Mouse (Mus musculus): ENCODE data around the gene Slc48a1. TPM values are rescaled to one million over a fixed set of nuclear protein-coding genes. Genes with fewer than 3 reads are reported as not detected.

Slc48a1 gene
- polyA plus RNA-seq, 1 experiment from 2014 or later = 69.6 TPM

DNA sequence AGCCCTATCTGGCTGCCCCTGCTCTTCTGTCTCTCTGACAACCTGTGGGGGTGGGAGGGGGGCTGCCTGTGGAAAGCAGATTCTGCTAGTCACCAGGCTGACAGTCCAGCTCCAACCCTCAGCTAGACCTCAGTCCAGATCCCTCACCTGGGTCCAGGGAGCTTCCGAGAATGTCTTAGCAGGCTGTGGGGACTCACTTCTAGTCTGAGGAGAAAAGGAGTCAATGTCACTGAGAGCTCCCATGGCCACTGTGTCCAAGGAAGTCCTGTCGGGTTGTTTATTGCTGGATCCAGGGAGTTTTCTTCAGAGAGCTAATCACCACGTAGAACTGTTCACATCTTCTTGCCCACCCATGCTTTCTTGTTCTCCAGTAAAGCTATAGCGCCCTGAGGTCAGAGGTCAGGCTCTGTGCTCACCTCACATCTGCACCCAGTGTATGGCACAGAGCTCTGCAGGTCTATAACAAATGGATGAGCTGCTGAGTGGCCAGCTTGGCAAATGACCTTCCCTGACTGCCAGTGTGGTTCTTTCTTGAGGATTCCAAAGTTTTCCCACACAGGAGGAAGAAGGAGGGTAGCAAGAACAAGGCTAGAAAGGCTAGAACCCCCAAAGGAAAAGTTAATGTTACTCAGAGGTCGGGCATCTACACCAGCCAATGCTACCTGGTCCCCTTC is 48.4 kb downstream of the Slc48a1 start:
- H3K27ac ChIP-seq (replicated peaks in 1 of 2; ENCODE audit: control insufficient read depth in 1 of 2, insufficient read depth in 1 of 2, low read depth in 2 of 2, low read length in 2 of 2) = peak overlapping the region in 1 of 2 experiments; percentile 85; a peak in 2 of 4 replicates
- no peak for ATAC-seq (ENCODE audit: insufficient number of reproducible peaks, insufficient read depth, low FRiP score, low read depth)
- H3K4me2 ChIP-seq (ENCODE audit: low read length) = peak overlapping the region; percentile 66; the same call in 1 of the 2 replicates
- H3K9me3 ChIP-seq (ENCODE audit: control insufficient read depth, low read length) = no peaks in the 10 kb centered on the region
- 68% methylated on average over 5 of the region's 5 CpGs for WGBS
- no peak overlapping the region for H3K4me3 ChIP-seq (ENCODE audit: control insufficient read depth in 1 of 2, insufficient read depth in 1 of 2, low read depth in 1 of 2, low read length in 2 of 2)
- H3K9ac ChIP-seq (ENCODE audit: low read length) = no peak overlapping the region
- H3K36me3 ChIP-seq (ENCODE audit: control insufficient read depth, insufficient read depth, low read length) = peaks cover 14% of the 10 kb centered on the region
- peaks cover 53 to 82% of the 10 kb centered on the region in 2 experiments for H3K4me1 ChIP-seq (ENCODE audit: control insufficient read depth in 2 of 2, insufficient read depth in 2 of 2, low read length in 2 of 2)
- H3K27me3 ChIP-seq (ENCODE audit: control insufficient read depth, insufficient read depth, low read length) = no peaks in the 10 kb centered on the region

DNA sequence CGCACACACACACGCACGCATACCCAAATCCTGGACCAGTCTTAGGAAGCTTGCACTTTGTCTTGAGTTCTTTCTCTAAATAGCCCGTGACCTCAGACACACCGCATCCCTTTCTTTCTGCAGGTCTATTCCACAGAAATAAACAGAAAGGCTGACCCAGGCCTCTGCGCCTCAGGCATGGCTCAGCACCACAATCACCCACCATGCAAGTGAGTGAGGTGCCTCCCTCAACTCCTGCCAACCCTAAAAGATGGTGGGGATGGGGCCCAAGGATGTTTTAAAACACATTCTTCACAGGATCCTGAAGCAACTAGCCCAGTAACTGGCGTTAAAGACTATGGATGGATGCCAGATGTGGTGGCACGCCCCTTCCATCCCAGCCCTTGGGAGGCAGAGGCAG is 49.1 kb downstream of the Slc48a1 start:
- Histone ChIP-seq H3K9ac (ENCODE audit: low read length) (no peak overlapping the region), H3K36me3 (ENCODE audit: control insufficient read depth, insufficient read depth, low read length) (peaks cover 14% of the 10 kb centered on the region), H3K9me3 (ENCODE audit: control insufficient read depth, low read length) (no peaks in the 10 kb centered on the region), H3K27me3 (ENCODE audit: control insufficient read depth, insufficient read depth, low read length) (no peaks in the 10 kb centered on the region), H3K4me2 (ENCODE audit: low read length) (no peak overlapping the region), H3K27ac (replicated peaks in 1 of 2; ENCODE audit: control insufficient read depth in 1 of 2, insufficient read depth in 1 of 2, low read depth in 2 of 2, low read length in 2 of 2) (no peak overlapping the region), H3K4me3 (ENCODE audit: control insufficient read depth in 1 of 2, insufficient read depth in 1 of 2, low read depth in 1 of 2, low read length in 2 of 2) (no peak overlapping the region), H3K4me1 (ENCODE audit: control insufficient read depth in 2 of 2, insufficient read depth in 2 of 2, low read length in 2 of 2) (peaks cover 52 to 82% of the 10 kb centered on the region in 2 experiments)
- WGBS = 87% methylated on average over 8 of the region's 8 CpGs
- ATAC-seq (ENCODE audit: insufficient number of reproducible peaks, insufficient read depth, low FRiP score, low read depth) = no peak

DNA sequence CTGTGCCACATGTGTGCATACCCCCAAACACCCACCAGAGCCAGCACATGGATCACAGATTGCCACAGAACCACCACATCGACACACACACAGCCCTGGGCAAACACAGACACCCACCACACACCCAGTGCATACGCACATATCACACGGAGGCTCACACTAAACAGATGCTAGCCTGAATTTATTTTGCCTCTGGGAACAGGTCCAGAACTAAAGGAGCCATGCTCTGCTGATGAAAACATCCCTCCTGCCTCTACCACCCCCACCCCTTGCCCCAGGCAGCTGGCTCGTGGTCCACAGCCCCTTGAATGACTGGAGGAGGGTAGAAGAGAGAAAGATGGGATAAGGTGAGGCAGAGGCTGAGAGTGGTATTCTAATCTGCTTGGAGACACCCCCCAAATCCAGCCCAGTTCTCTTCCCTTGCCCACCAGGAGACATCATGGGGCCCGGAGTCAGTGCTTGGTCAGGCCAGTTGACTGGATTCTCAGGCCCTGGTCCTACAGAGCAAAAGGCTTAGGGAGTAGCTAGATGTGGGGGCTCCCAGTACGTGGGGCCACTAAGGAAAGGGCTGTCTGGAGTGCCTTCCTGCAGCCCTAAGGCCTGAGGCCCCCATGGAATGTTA is 50.0 kb downstream of the Slc48a1 start:
- Histone ChIP-seq H3K9ac (ENCODE audit: low read length) (peak overlapping the region; percentile 88), H3K4me2 (ENCODE audit: low read length) (peak overlapping the region; percentile 87), H3K9me3 (ENCODE audit: control insufficient read depth, low read length) (no peaks in the 10 kb centered on the region), H3K36me3 (ENCODE audit: control insufficient read depth, insufficient read depth, low read length) (peaks cover 10% of the 10 kb centered on the region), H3K27ac (replicated peaks in 1 of 2; ENCODE audit: control insufficient read depth in 1 of 2, insufficient read depth in 1 of 2, low read depth in 2 of 2, low read length in 2 of 2) (peak overlapping the region; percentile 58 to 90), H3K4me1 (ENCODE audit: control insufficient read depth in 2 of 2, insufficient read depth in 2 of 2, low read length in 2 of 2) (peaks cover 49 to 78% of the 10 kb centered on the region in 2 experiments), H3K4me3 (ENCODE audit: control insufficient read depth in 1 of 2, insufficient read depth in 1 of 2, low read depth in 1 of 2, low read length in 2 of 2) (peak overlapping the region; percentile 22 to 64; a peak in 3 of 4 replicates), H3K27me3 (ENCODE audit: control insufficient read depth, insufficient read depth, low read length) (no peaks in the 10 kb centered on the region)
- ATAC-seq (ENCODE audit: insufficient number of reproducible peaks, insufficient read depth, low FRiP score, low read depth) = 0 out of 2 replicates have a peak, but pooled peaks have one; percentile 0
- 46% methylated on average over 6 of the region's 6 CpGs for WGBS

DNA sequence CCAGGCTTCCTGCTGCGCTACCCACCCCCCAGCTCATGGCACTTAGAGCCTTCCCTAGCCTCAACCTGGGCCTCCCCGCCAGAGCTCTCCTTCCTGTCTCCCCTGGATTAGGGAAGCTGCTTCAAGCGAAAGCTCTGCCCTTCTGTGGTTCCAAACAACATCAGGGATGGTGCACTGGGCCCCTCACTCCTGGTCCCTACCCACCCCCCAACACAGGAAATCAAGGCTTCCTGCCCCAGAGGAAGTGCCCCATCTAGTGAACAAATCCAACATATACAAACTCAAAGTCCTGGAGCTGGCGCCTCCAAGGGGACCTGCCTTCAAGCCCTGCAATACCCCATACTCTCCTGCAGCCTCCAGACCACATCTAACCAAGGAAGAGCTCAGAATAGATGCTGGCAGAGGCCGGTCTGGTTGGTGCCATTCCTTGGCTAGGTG is 50.6 kb downstream of the Slc48a1 start:
- H3K9me3 ChIP-seq (ENCODE audit: control insufficient read depth, low read length) = no peaks in the 10 kb centered on the region
- peak overlapping the region; percentile 64 to 79 for H3K4me3 ChIP-seq (ENCODE audit: control insufficient read depth in 1 of 2, insufficient read depth in 1 of 2, low read depth in 1 of 2, low read length in 2 of 2)
- peak overlapping the region; percentile 67 to 90 for H3K27ac ChIP-seq (replicated peaks in 1 of 2; ENCODE audit: control insufficient read depth in 1 of 2, insufficient read depth in 1 of 2, low read depth in 2 of 2, low read length in 2 of 2)
- H3K9ac ChIP-seq (ENCODE audit: low read length) = peak overlapping the region; percentile 88; the same call in 1 of the 2 replicates
- H3K36me3 ChIP-seq (ENCODE audit: control insufficient read depth, insufficient read depth, low read length) = peaks cover 6% of the 10 kb centered on the region
- no peaks in the 10 kb centered on the region for H3K27me3 ChIP-seq (ENCODE audit: control insufficient read depth, insufficient read depth, low read length)
- ATAC-seq (ENCODE audit: insufficient number of reproducible peaks, insufficient read depth, low FRiP score, low read depth) = peak; percentile 3; the same call in 1 of the 2 replicates
- H3K4me2 ChIP-seq (ENCODE audit: low read length) = peak overlapping the region; percentile 87
- H3K4me1 ChIP-seq (ENCODE audit: control insufficient read depth in 2 of 2, insufficient read depth in 2 of 2, low read length in 2 of 2) = peaks cover 47 to 72% of the 10 kb centered on the region in 2 experiments
- 56% methylated on average over 5 of the region's 5 CpGs for WGBS

DNA sequence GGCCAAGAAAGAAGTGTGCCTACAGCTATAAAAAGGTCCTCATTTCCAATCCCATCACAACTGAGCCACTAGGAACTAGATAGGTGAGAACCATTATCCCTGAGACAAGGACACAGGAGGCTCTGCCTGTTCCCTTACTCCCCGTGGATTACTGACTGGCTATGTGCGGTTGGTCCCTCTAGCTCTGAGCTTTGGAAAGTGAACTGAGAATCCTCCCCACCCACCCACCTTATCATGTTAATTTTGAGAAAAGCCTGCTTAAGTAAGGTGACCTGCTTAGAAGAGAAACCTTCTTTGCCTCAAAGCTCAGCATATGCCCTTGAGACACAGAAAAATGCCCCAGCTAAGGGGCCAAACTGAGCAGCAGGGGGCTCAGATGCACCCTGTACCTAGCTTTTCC is 51.1 kb downstream of the Slc48a1 start:
- H3K4me3 ChIP-seq (ENCODE audit: control insufficient read depth in 1 of 2, insufficient read depth in 1 of 2, low read depth in 1 of 2, low read length in 2 of 2) = peak overlapping the region; percentile 64 to 79
- ATAC-seq (ENCODE audit: insufficient number of reproducible peaks, insufficient read depth, low FRiP score, low read depth) = no peak
- peaks cover 2% of the 10 kb centered on the region; the same call in 1 of the 2 replicates for H3K36me3 ChIP-seq (ENCODE audit: control insufficient read depth, insufficient read depth, low read length)
- peak overlapping the region; percentile 67 to 90 for H3K27ac ChIP-seq (replicated peaks in 1 of 2; ENCODE audit: control insufficient read depth in 1 of 2, insufficient read depth in 1 of 2, low read depth in 2 of 2, low read length in 2 of 2)
- peaks cover 42 to 67% of the 10 kb centered on the region in 2 experiments for H3K4me1 ChIP-seq (ENCODE audit: control insufficient read depth in 2 of 2, insufficient read depth in 2 of 2, low read length in 2 of 2)
- peak overlapping the region; percentile 88 for H3K9ac ChIP-seq (ENCODE audit: low read length)
- H3K4me2 ChIP-seq (ENCODE audit: low read length) = peak overlapping the region; percentile 87
- H3K27me3 ChIP-seq (ENCODE audit: control insufficient read depth, insufficient read depth, low read length) = no peaks in the 10 kb centered on the region
- WGBS = 61% methylated on average over 2 of the region's 2 CpGs
- no peaks in the 10 kb centered on the region for H3K9me3 ChIP-seq (ENCODE audit: control insufficient read depth, low read length)

DNA sequence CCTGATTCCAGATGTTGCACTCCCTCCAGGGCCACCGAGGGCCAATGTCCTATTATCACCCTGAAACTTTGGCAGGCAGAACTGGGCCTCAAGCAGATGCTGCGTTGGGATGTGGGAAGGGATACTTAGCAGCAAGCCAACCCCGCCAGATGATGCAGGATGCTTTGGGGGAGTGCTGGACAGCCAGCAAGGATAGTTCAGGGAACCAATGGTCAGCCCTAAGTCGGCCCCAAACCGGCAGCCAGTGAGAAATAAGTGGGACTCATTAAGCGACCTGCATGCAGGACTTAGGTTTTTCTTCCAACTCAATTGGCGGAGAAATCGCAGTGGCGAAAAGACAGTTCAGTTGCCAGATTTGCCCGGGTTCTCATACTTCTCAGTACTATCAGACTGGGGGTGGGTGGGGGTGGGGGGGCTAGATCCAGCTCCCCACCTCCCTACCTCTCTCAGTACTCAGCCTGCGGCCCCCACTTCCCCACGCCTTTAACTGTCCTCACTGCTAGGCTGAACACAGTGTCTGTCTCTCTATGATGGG is 52.0 kb downstream of the Slc48a1 start:
- Histone ChIP-seq H3K27me3 (ENCODE audit: control insufficient read depth, insufficient read depth, low read length) (no peaks in the 10 kb centered on the region), H3K4me3 (ENCODE audit: control insufficient read depth in 1 of 2, insufficient read depth in 1 of 2, low read depth in 1 of 2, low read length in 2 of 2) (peak overlapping the region; percentile 64 to 79), H3K27ac (replicated peaks in 1 of 2; ENCODE audit: control insufficient read depth in 1 of 2, insufficient read depth in 1 of 2, low read depth in 2 of 2, low read length in 2 of 2) (peak overlapping the region; percentile 77 to 90), H3K9ac (ENCODE audit: low read length) (peak overlapping the region; percentile 88), H3K36me3 (ENCODE audit: control insufficient read depth, insufficient read depth, low read length) (peaks cover 2% of the 10 kb centered on the region; the same call in 1 of the 2 replicates), H3K4me2 (ENCODE audit: low read length) (peak overlapping the region; percentile 87), H3K9me3 (ENCODE audit: control insufficient read depth, low read length) (no peaks in the 10 kb centered on the region), H3K4me1 (ENCODE audit: control insufficient read depth in 2 of 2, insufficient read depth in 2 of 2, low read length in 2 of 2) (peaks cover 36 to 59% of the 10 kb centered on the region in 2 experiments)
- no peak for ATAC-seq (ENCODE audit: insufficient number of reproducible peaks, insufficient read depth, low FRiP score, low read depth)
- WGBS = 30% methylated on average over 12 of the region's 12 CpGs

DNA sequence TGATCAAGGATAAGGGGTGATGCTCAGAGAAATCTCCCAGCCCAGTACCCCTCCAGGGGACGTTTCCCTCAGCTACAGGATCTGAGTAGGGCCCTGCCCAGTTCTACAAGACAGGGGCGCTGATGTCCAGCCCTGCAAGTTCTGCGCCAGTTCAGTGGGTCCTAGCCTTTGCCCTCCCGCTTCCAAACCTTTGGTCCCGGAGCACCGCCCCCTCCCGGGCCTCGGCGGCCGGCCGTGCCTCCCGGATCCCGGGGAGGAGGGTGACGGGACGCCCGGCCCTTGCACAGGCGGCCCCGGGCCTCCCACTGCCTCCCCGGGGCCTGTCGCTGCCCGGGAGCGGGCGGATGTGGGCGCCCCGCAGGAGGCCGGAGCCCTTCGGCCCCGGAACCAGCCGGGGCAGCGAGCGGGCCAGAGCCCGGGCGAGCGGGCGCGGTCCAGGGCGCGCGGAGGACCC is 52.5 kb downstream of the Slc48a1 start:
- Histone ChIP-seq H3K36me3 (ENCODE audit: control insufficient read depth, insufficient read depth, low read length) (peaks cover 2% of the 10 kb centered on the region; the same call in 1 of the 2 replicates), H3K4me2 (ENCODE audit: low read length) (peak overlapping the region; percentile 87), H3K4me1 (ENCODE audit: control insufficient read depth in 2 of 2, insufficient read depth in 2 of 2, low read length in 2 of 2) (peaks cover 31 to 54% of the 10 kb centered on the region in 2 experiments), H3K27ac (replicated peaks in 1 of 2; ENCODE audit: control insufficient read depth in 1 of 2, insufficient read depth in 1 of 2, low read depth in 2 of 2, low read length in 2 of 2) (peak overlapping the region; percentile 77 to 90), H3K4me3 (ENCODE audit: control insufficient read depth in 1 of 2, insufficient read depth in 1 of 2, low read depth in 1 of 2, low read length in 2 of 2) (peak overlapping the region; percentile 64 to 79), H3K27me3 (ENCODE audit: control insufficient read depth, insufficient read depth, low read length) (no peaks in the 10 kb centered on the region), H3K9ac (ENCODE audit: low read length) (peak overlapping the region; percentile 88), H3K9me3 (ENCODE audit: control insufficient read depth, low read length) (no peaks in the 10 kb centered on the region)
- WGBS = 1% methylated on average over 34 of the region's 39 CpGs
- ATAC-seq (ENCODE audit: insufficient number of reproducible peaks, insufficient read depth, low FRiP score, low read depth) = no peak

Measured in heart, embryonic 14.5 days (tissue).